Mouse (Mus musculus) CH12.LX (cell line): ENCODE measurements around the gene Eif5. TPM values are rescaled to one million over a fixed set of nuclear protein-coding genes. Genes with fewer than 3 reads are reported as not detected.

Experiments used
- DNase-seq: peaks from one replicate; pipeline ENCODE4 v3.0.0-alpha.2; 2013; ENCODE audit errors: extremely low read depth
- H3K27ac ChIP-seq: 2 replicates; pipeline ENCODE4 v1.5.1; 2012; ENCODE audit warnings: low read depth, mild to moderate bottlenecking, control low read depth, moderate library complexity; ENCODE audit not compliant: insufficient read depth
- H3K27me3 ChIP-seq: replicated peaks from 2 replicates; pipeline ENCODE3; 2012; ENCODE audit warnings: inconsistent platforms
- H3K36me3 ChIP-seq, 2 experiments: replicated peaks in 1 of 2; 2 replicates each; pipeline versions ENCODE3 to v1.6.1; 2012; ENCODE audit warnings: inconsistent platforms in 1 of 2, low read length in 1 of 2, mild to moderate bottlenecking in 1 of 2, mixed read lengths in 1 of 2, moderate library complexity in 1 of 2; ENCODE audit not compliant: control insufficient read depth in 1 of 2, insufficient read depth in 1 of 2
- H3K4me1 ChIP-seq, 2 experiments: 2 replicates each; pipeline ENCODE4 v1.6.1; 2012; ENCODE audit warnings: inconsistent platforms in 1 of 2, moderate library complexity in 1 of 2; ENCODE audit not compliant: insufficient read depth in 2 of 2, control insufficient read depth in 1 of 2
- H3K4me2 ChIP-seq: 2 replicates; pipeline ENCODE4 v1.6.1; 2012; ENCODE audit warnings: low read depth, mild to moderate bottlenecking, control low read depth; ENCODE audit not compliant: poor library complexity, insufficient read depth, severe bottlenecking
- H3K4me3 ChIP-seq, 3 experiments: fragments of 150-350 bp in 1 of 3; sonication (generic) in 1 of 3; replicated peaks in 1 of 3; 2 replicates each; pipeline versions ENCODE3 to v1.5.1; 2011 to 2012; ENCODE audit warnings: low read depth in 2 of 3, low read length in 2 of 3, mild to moderate bottlenecking in 2 of 3, moderate library complexity in 2 of 3, control low read depth in 1 of 3, improper control_type of control experiment in 1 of 3, inconsistent platforms in 1 of 3, mixed read lengths in 1 of 3; ENCODE audit not compliant: poor library complexity in 1 of 3
- H3K79me2 ChIP-seq: replicated peaks from 2 replicates; pipeline ENCODE4 v1.6.1; 2012; ENCODE audit warnings: mild to moderate bottlenecking, moderate library complexity; ENCODE audit not compliant: control insufficient read depth, poor library complexity, insufficient read depth, severe bottlenecking; ENCODE audit errors: extremely low read depth
- H3K9ac ChIP-seq: 2 replicates; pipeline ENCODE4 v1.6.1; 2012; ENCODE audit warnings: low read depth, mild to moderate bottlenecking, control low read depth, moderate library complexity; ENCODE audit not compliant: insufficient read depth
- H3K9me3 ChIP-seq: replicated peaks from 2 replicates; pipeline ENCODE3; 2012; ENCODE audit warnings: low read length, inconsistent platforms, mixed read lengths
- CHD2 ChIP-seq: IDR thresholded peaks from 2 replicates; pipeline ENCODE4 v1.6.1; 2011; ENCODE audit warnings: low read length, improper control_type of control experiment
- GABPA ChIP-seq: IDR thresholded peaks from 2 replicates; pipeline ENCODE4 v1.6.1; 2012; ENCODE audit warnings: low read depth, low read length, improper control_type of control experiment, inconsistent platforms; ENCODE audit not compliant: insufficient replicate concordance
- MEF2A ChIP-seq: IDR thresholded peaks from 2 replicates; pipeline ENCODE4 v1.6.1; 2014; ENCODE audit warnings: low read depth, mild to moderate bottlenecking, inconsistent platforms, low read length, improper control_type of control experiment, borderline replicate concordance
- POLR2A ChIP-seq: IDR thresholded peaks from 2 replicates; pipeline ENCODE4 v1.6.1; 2011; ENCODE audit warnings: low read depth, mild to moderate bottlenecking, improper control_type of control experiment, low read length
- POLR2AphosphoS2 ChIP-seq: IDR thresholded peaks from 2 replicates; pipeline ENCODE4 v1.6.1; 2011; ENCODE audit warnings: low read depth, low read length, improper control_type of control experiment
- TBP ChIP-seq: conservative IDR thresholded peaks from 2 replicates; pipeline ENCODE4 v1.6.1; 2011; ENCODE audit warnings: low read depth, low read length, improper control_type of control experiment
- dilution Hi-C: fragments of 300-500 bp; cut with MboI; formaldehyde crosslinking; loops from 2 replicates; pipeline ENCODE4 v1.14.3; 2020; ENCODE audit warnings: low sequenced_read_pairs; ENCODE audit not compliant: extremely low pct_unique_long_range_greater_than_20kb, extremely low pct_ligation_motif_present
- in situ Hi-C: fragments of 300-500 bp; cut with MboI; formaldehyde crosslinking; loops from 3 replicates; pipeline ENCODE4 v1.14.3; 2019; ENCODE audit warnings: low sequenced_read_pairs, low pct_ligation_motif_present, low pct_unique_long_range_greater_than_20kb, mixed read lengths
- polyA plus RNA-seq: library from polyadenylated mRNA; unstranded; fragments of >175 nt; gene quantifications from 2 replicates; pipeline ENCODE4 v1.2.1, GENCODE M21; 2012; ENCODE audit warnings: low read depth; ENCODE audit not compliant: insufficient read length
- total RNA-seq, 2 experiments: library from RNA; depleted of rRNA; stranded (reverse); fragments of 300-350 nt in 1 of 2; fragments of >200 nt in 1 of 2; gene quantifications; 2 replicates each; pipeline ENCODE4 v1.2.3; 2012 to 2014

The Eif5 gene
- total and polyA plus RNA-seq, 3 experiments, result 118 to 284 (median 156) TPM

- Histone ChIP-seq H3K27me3 (no peaks in the 10 kb centered on the region), H3K9ac (no peak overlapping the region), H3K4me3 (no peak overlapping the region)
Observed at GRCm38 (mm10) chr12:111527643-111528281, 10.1 kb upstream of the Eif5 start.

GRCm38 (mm10) chr12:111529192-111529591 lies 8.6 kb upstream of the Eif5 start:
- in situ Hi-C loops (no loop called here), dilution Hi-C loops (no loop called here)
- Histone ChIP-seq H3K4me1 (peaks cover 0 to 10% of the 10 kb centered on the region in 2 experiments; a peak in 2 of 4 replicates), H3K27ac (no peak overlapping the region), H3K27me3 (no peaks in the 10 kb centered on the region), H3K79me2 (no peaks in the 10 kb centered on the region), H3K9me3 (no peaks in the 10 kb centered on the region), H3K4me2 (no peak overlapping the region), H3K4me3 (no peak overlapping the region), H3K36me3 (peaks cover 0 to 3% of the 10 kb centered on the region in 2 experiments), H3K9ac (no peak overlapping the region)
- no peak for TF ChIP-seq POLR2AphosphoS2
- no peak for DNase-seq

More at GRCm38 (mm10) chr12:111527643-111528281, 10.1 kb upstream of the Eif5 start:
- TF ChIP-seq GABPA (no peak), CHD2 (no peak)
- TF ChIP-seq, all 38 proteins: peak for 0
- no peak for DNase-seq
- Histone ChIP-seq H3K27ac (no peak overlapping the region), H3K4me1 (no peaks in the 10 kb centered on the region), H3K9me3 (peaks cover 3% of the 10 kb centered on the region), H3K36me3 (peaks cover 0 to 3% of the 10 kb centered on the region in 2 experiments), H3K4me2 (no peak overlapping the region), H3K79me2 (no peaks in the 10 kb centered on the region)
- in situ Hi-C loops, result no loop called here
- dilution Hi-C loops, result no loop called here

- H3K9ac ChIP-seq, result no peak overlapping the region
- H3K4me2 ChIP-seq, result no peak overlapping the region
- DNase-seq, result no peak
- no peak overlapping the region for H3K4me3 ChIP-seq
- TF ChIP-seq POLR2A (peak; percentile 44; the same call in 1 of the 2 replicates), MEF2A (no peak), TBP (0 out of 2 replicates have a peak, but pooled peaks have one; percentile 10)
- dilution Hi-C loops (no loop called here), in situ Hi-C loops (no loop called here)
- H3K27ac ChIP-seq, result no peak overlapping the region
- H3K36me3 ChIP-seq, result no peaks in the 10 kb centered on the region
- no peaks in the 10 kb centered on the region for H3K27me3 ChIP-seq
- 0 out of 2 replicates have a peak, but pooled peaks cover 4% of the 10 kb centered on the region for H3K79me2 ChIP-seq
- peaks cover 5 to 27% of the 10 kb centered on the region in 2 experiments for H3K4me1 ChIP-seq
- H3K9me3 ChIP-seq, result no peaks in the 10 kb centered on the region
Observed at GRCm38 (mm10) chr12:111533096-111533794, 4.6 kb upstream of the Eif5 start.
